Mouse (Mus musculus): Measurements from ENCODE around the gene Slc7a8.

GRCm38 (mm10) chr14:54744473-54744872, 37.3 kb downstream of the Slc7a8 start:
- no peak for TF ChIP-seq CTCF (IDR thresholded peaks at IDR 0.05; ENCODE audit: borderline replicate concordance, insufficient read depth, low read depth, low read length)
- TF ChIP-seq POLR2A (IDR thresholded peaks at IDR 0.05; ENCODE audit: borderline replicate concordance, insufficient read depth, low read length), result no peak

Data from cerebellum, adult 2 months (tissue).